Mouse (Mus musculus) CD4-positive, CD25-positive, alpha-beta regulatory T cell, adult 2 months (primary cell): ENCODE results near the gene Mlh3.

Experiments
- DNase-seq: peaks from one replicate; pipeline ENCODE4 v3.0.0-alpha.2; 2012; ENCODE audit warnings: low read depth, low spot score

Gene Mlh3

GRCm38 (mm10) chr12:85280845-85281651, 10.6 kb upstream of the Mlh3 start:
- no peak for DNase-seq

- DNase-seq = peak; percentile 96
These were observed 9.9 kb upstream of the Mlh3 start for GRCm38 (mm10) chr12:85280105-85280844.

- DNase-seq = peak; percentile 17
These were observed 9.1 kb upstream of the Mlh3 start for GRCm38 (mm10) chr12:85279396-85280080.

- peak; percentile 47 for DNase-seq
These were observed 8.5 kb upstream of the Mlh3 start for GRCm38 (mm10) chr12:85278919-85279318.

GRCm38 (mm10) chr12:85276273-85276672, 5.9 kb upstream of the Mlh3 start:
- DNase-seq = no peak

GRCm38 (mm10) chr12:85273508-85273907, 3.1 kb upstream of the Mlh3 start:
- no peak for DNase-seq

GRCm38 (mm10) chr12:85271843-85272206, 1.4 kb upstream of the Mlh3 start:
- DNase-seq = no peak

- no peak for DNase-seq
These were observed 888 bp upstream of the Mlh3 start for GRCm38 (mm10) chr12:85271132-85271842.

- DNase-seq = no peak
These were observed 578 bp downstream of the Mlh3 start for GRCm38 (mm10) chr12:85269821-85270220.

GRCm38 (mm10) chr12:85266248-85266647, 4.2 kb downstream of the Mlh3 start:
- DNase-seq = no peak

GRCm38 (mm10) chr12:85264940-85265339, 5.5 kb downstream of the Mlh3 start:
- DNase-seq = no peak

GRCm38 (mm10) chr12:85264531-85264930, 5.9 kb downstream of the Mlh3 start:
- DNase-seq = no peak

- no peak for DNase-seq
These were observed 7.2 kb downstream of the Mlh3 start for GRCm38 (mm10) chr12:85263190-85263589.

- no peak for DNase-seq
These were observed 7.9 kb downstream of the Mlh3 start for GRCm38 (mm10) chr12:85262489-85262888.

GRCm38 (mm10) chr12:85257008-85257639, 13.3 kb downstream of the Mlh3 start:
- peak; percentile 56 for DNase-seq

- no peak for DNase-seq
These were observed 14.2 kb downstream of the Mlh3 start for GRCm38 (mm10) chr12:85256074-85256751.

- no peak for DNase-seq
These were observed 18.3 kb downstream of the Mlh3 start for GRCm38 (mm10) chr12:85252083-85252482.

GRCm38 (mm10) chr12:85237553-85237952, 32.8 kb downstream of the Mlh3 start:
- DNase-seq = no peak

- no peak for DNase-seq
These were observed 36.7 kb downstream of the Mlh3 start for GRCm38 (mm10) chr12:85233376-85234358.
